ENCODE assay signal across 8 mouse cellular contexts in genomic region chr4:32337638-32338037, GRCm38 (mm10).
DNase-seq lines count a peak whose midpoint lies in the region.

No protein-coding gene starts in this region.

- DNase-seq in gastrocnemius, postnatal 10 days = peak; percentile 32
- no peak for DNase-seq in gastrocnemius, postnatal 4 days (ENCODE audit: low spot score in 2 of 2)
- peak; percentile 17 for DNase-seq in c-Kit-positive CD71-positive TER-119-positive erythroid progenitor cells, embryonic 14.5 days (ENCODE audit: low spot score)
- DNase-seq in heart, postnatal 25 days (ENCODE audit: low spot score) = peak; percentile 68
- peak; percentile 66 for DNase-seq in liver
- DNase-seq in spleen, postnatal 36 days (ENCODE audit: low spot score in 2 of 2) = peak; percentile 32 to 47
- DNase-seq in cerebellum, adult 11 months = no peak
- DNase-seq in left cerebral cortex, postnatal 4 days = no peak

- intact Hi-C loops in heart, postnatal 25 days (cut with DNase I) = loop anchor here (2.0 to 5.0 kb wide), 5 partner anchors 47 to 201 kb away; no protein-coding TSS in a partner anchor
- intact Hi-C loops in left cerebral cortex, postnatal 4 days (cut with DNase I) = no loop called here

Comparison
In these comparisons a context has a peak if more than half of its experiments do, and no peak if none do; other contexts are left out.
1. DNase-seq: peak in gastrocnemius, postnatal 10 days (single experiment), c-Kit-positive CD71-positive TER-119-positive erythroid progenitor cells, embryonic 14.5 days (single experiment), heart, postnatal 25 days (single experiment), liver (single experiment) and spleen, postnatal 36 days (2 of 2); none in gastrocnemius, postnatal 4 days (0 of 2), cerebellum, adult 11 months (single experiment) and left cerebral cortex, postnatal 4 days (single experiment).